Mouse (Mus musculus): ENCODE data around the gene Krtap6-5. TPM values are rescaled to one million over a fixed set of nuclear protein-coding genes. Genes with fewer than 3 reads are reported as not detected.
"Not testable (repeated sequence)": the region's sequence is repeated elsewhere in the genome, so short reads cannot be mapped to it uniquely, and the experiment has no call there.

Krtap6-5 gene
- polyA plus RNA-seq (2014; fragmentation: Nextera tagmentation; extraction: Ambion mirVana), result not detected in 2 replicates

DNA sequence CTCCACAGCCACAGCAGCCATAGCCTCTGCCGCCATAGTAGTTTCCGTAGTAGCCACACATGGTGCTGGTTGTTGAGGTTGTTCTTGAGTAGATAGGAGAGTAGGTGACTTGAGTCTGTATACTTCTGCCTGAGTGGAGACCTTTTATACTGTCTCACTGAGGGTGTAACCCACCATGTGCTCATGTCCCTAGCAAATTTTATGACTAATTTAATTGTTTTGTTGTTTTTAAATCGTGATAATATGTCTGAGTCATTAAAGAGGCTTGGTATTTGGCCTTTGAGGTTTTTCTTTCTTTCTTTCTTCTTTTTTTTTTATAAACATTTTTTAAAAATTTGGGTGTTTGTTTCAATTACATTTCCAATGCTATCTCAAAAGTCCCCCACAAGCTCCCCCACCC, at the start of gene Krtap6-5:
Gene Krtap6-5, minus strand, starts transcription at position 101 of the 400 bp plus-strand sequence.
- Histone ChIP-seq H3K27ac (ENCODE audit: low read depth, low read length) (no peak within 1 kb of the TSS), H3K4me1 (ENCODE audit: control insufficient read depth, insufficient read depth, low read length) (no peaks in the 10 kb centered on the region), H3K36me3 (ENCODE audit: control insufficient read depth, insufficient read depth, low read length) (no peaks in the 10 kb centered on the region), H3K27me3 (replicated peaks; ENCODE audit: control insufficient read depth, insufficient read depth, low read length) (no peaks in the 10 kb centered on the region), H3K4me3 (ENCODE audit: low read depth, low read length) (no peak within 1 kb of the TSS), H3K9ac (ENCODE audit: low read length) (no peak within 1 kb of the TSS), H3K9me3 (replicated peaks; ENCODE audit: control insufficient read depth, low read length) (no peaks in the 10 kb centered on the region), H3K4me2 (ENCODE audit: low read length) (no peak within 1 kb of the TSS)
- DNase-seq (ENCODE audit: low spot score) (no peak), ATAC-seq (no peak)
- 90% methylated on average over 3 of the region's 3 CpGs for WGBS

- ATAC-seq; H3K36me3 ChIP-seq (ENCODE audit: control insufficient read depth, insufficient read depth, low read length); H3K4me3 ChIP-seq (ENCODE audit: low read depth, low read length); DNase-seq (ENCODE audit: low spot score); H3K4me2 ChIP-seq (ENCODE audit: low read length); H3K27me3 ChIP-seq (replicated peaks; ENCODE audit: control insufficient read depth, insufficient read depth, low read length); H3K27ac ChIP-seq (ENCODE audit: low read depth, low read length); H3K9ac ChIP-seq (ENCODE audit: low read length); H3K4me1 ChIP-seq (ENCODE audit: control insufficient read depth, insufficient read depth, low read length); H3K9me3 ChIP-seq (replicated peaks; ENCODE audit: control insufficient read depth, low read length): not testable (repeated sequence)
- WGBS, result 70% methylated on average over 2 of the region's 2 CpGs
Observed at GRCm38 (mm10) chr16:89071041-89071440, 23.4 kb upstream of the Krtap6-5 start.

DNA sequence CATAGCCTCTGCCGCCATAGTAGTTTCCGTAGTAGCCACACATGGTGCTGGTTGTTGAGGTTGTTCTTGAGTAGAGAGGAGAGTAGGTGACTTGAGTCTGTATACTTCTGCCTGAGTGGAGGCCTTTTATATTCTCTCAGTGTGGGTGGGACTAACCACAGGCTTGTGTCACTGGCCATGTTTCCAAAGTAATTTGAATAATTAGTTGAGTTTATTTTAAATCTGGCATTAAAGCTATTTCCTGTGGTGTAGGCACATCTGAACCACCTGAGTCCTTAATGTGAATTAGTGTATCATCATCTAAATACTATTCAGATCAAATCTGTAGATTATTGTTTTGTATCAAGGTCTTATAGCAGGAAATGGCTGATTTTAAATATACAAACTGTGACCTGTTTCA, 16.2 kb upstream of the Krtap6-5 start, which contains the start of gene 1110025L11Rik:
Gene 1110025L11Rik, minus strand, starts transcription at position 101 of the 400 bp plus-strand sequence.
- H3K4me3 ChIP-seq (ENCODE audit: low read depth, low read length); H3K27me3 ChIP-seq (replicated peaks; ENCODE audit: control insufficient read depth, insufficient read depth, low read length); H3K27ac ChIP-seq (ENCODE audit: low read depth, low read length); H3K4me1 ChIP-seq (ENCODE audit: control insufficient read depth, insufficient read depth, low read length); H3K36me3 ChIP-seq (ENCODE audit: control insufficient read depth, insufficient read depth, low read length); H3K4me2 ChIP-seq (ENCODE audit: low read length); H3K9me3 ChIP-seq (replicated peaks; ENCODE audit: control insufficient read depth, low read length); H3K9ac ChIP-seq (ENCODE audit: low read length); ATAC-seq; DNase-seq (ENCODE audit: low spot score): not testable (repeated sequence)
- WGBS, result no CpG with 5 or more reads among the region's 2 CpGs

GRCm38 (mm10) chr16:89041372-89041771, 6.3 kb downstream of the Krtap6-5 start, which contains the start of gene Gm10228:
Gene Gm10228 (minus strand): TSS chr16:89041472.
- not testable (repeated sequence) for H3K27ac ChIP-seq (ENCODE audit: low read depth, low read length); H3K9ac ChIP-seq (ENCODE audit: low read length); H3K4me3 ChIP-seq (ENCODE audit: low read depth, low read length); H3K4me1 ChIP-seq (ENCODE audit: control insufficient read depth, insufficient read depth, low read length); DNase-seq (ENCODE audit: low spot score); H3K36me3 ChIP-seq (ENCODE audit: control insufficient read depth, insufficient read depth, low read length); H3K27me3 ChIP-seq (replicated peaks; ENCODE audit: control insufficient read depth, insufficient read depth, low read length); H3K4me2 ChIP-seq (ENCODE audit: low read length); H3K9me3 ChIP-seq (replicated peaks; ENCODE audit: control insufficient read depth, low read length); ATAC-seq
- WGBS, result 89% methylated on average over 2 of the region's 4 CpGs

DNA sequence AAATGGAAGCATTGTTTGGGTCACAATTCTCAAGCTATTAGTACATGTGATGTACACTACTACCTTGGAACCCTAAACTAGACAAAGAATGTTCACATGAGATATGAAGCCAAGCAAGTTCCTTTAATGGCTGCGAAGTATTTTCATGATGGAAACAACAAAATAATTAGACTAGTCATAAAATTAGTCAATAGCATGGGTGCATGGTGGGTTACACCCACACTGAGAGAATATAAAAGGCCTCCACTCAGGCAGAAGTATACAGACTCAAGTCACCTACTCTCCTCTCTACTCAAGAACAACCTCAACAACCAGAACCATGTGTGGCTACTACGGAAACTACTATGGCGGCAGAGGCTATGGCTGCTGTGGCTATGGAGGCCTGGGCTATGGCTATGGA, 16.3 kb downstream of the Krtap6-5 start, which contains the start of gene Krtap6-1:
Gene Krtap6-1, plus strand, starts transcription at position 301 of the 400 bp plus-strand sequence.
- H3K36me3 ChIP-seq (ENCODE audit: control insufficient read depth, insufficient read depth, low read length); H3K9me3 ChIP-seq (replicated peaks; ENCODE audit: control insufficient read depth, low read length); H3K9ac ChIP-seq (ENCODE audit: low read length); H3K27me3 ChIP-seq (replicated peaks; ENCODE audit: control insufficient read depth, insufficient read depth, low read length); DNase-seq (ENCODE audit: low spot score); H3K27ac ChIP-seq (ENCODE audit: low read depth, low read length); H3K4me3 ChIP-seq (ENCODE audit: low read depth, low read length); H3K4me1 ChIP-seq (ENCODE audit: control insufficient read depth, insufficient read depth, low read length); ATAC-seq; H3K4me2 ChIP-seq (ENCODE audit: low read length): not testable (repeated sequence)
- WGBS, result 89% methylated on average over 3 of the region's 3 CpGs

DNA sequence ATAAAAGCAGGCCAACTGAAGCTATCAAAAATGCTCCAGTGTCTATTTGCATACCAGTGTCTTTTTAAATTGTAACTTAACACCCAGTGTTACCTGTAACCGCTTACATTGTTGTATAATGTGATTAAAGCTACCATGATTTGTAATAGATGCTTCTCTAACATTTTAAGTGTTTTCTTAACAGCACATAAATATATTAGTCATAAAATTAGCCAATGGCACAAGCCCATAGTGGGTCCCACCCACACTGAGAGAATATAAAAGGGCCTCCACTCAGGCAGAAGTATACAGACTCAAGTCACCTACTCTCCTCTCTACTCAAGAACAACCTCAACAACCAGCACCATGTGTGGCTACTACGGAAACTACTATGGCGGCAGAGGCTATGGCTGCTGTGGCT, 32.7 kb downstream of the Krtap6-5 start, which contains the start of gene Gm10229:
Gene Gm10229, plus strand, starts transcription at position 301 of the 400 bp plus-strand sequence.
- DNase-seq (ENCODE audit: low spot score); H3K27ac ChIP-seq (ENCODE audit: low read depth, low read length); H3K4me1 ChIP-seq (ENCODE audit: control insufficient read depth, insufficient read depth, low read length); H3K4me2 ChIP-seq (ENCODE audit: low read length); H3K9me3 ChIP-seq (replicated peaks; ENCODE audit: control insufficient read depth, low read length); H3K36me3 ChIP-seq (ENCODE audit: control insufficient read depth, insufficient read depth, low read length); ATAC-seq; H3K27me3 ChIP-seq (replicated peaks; ENCODE audit: control insufficient read depth, insufficient read depth, low read length); H3K9ac ChIP-seq (ENCODE audit: low read length); H3K4me3 ChIP-seq (ENCODE audit: low read depth, low read length): not testable (repeated sequence)
- 92% methylated on average over 1 of the region's 3 CpGs for WGBS

DNA sequence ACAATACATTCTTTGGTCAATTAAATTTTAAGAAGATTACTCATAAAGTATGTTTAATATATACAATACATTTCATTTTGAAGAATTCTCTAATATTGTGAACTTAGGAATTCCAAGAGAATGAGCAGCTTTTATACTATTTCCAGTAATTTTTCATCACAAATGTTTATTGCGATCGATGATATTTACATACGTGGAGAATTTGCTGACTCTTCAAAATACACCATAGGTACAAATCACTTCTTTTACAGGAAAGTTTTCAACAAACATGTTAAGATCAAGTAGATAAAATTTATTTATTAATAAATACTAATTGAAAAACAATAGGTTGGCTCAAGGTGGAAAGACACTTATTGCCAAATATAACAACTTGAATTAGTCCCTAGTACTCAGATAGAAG, 33.7 kb downstream of the Krtap6-5 start:
- ATAC-seq, result no peak
- H3K27ac ChIP-seq (ENCODE audit: low read depth, low read length), result no peak overlapping the region
- no peaks in the 10 kb centered on the region for H3K9me3 ChIP-seq (replicated peaks; ENCODE audit: control insufficient read depth, low read length)
- no peak overlapping the region for H3K4me2 ChIP-seq (ENCODE audit: low read length)
- DNase-seq (ENCODE audit: low spot score), result no peak
- no peak overlapping the region for H3K9ac ChIP-seq (ENCODE audit: low read length)
- no peaks in the 10 kb centered on the region for H3K36me3 ChIP-seq (ENCODE audit: control insufficient read depth, insufficient read depth, low read length)
- no peaks in the 10 kb centered on the region for H3K4me1 ChIP-seq (ENCODE audit: control insufficient read depth, insufficient read depth, low read length)
- H3K4me3 ChIP-seq (ENCODE audit: low read depth, low read length), result no peak overlapping the region
- no peaks in the 10 kb centered on the region for H3K27me3 ChIP-seq (replicated peaks; ENCODE audit: control insufficient read depth, insufficient read depth, low read length)
- WGBS, result 98% methylated on average over 3 of the region's 3 CpGs

- Histone ChIP-seq H3K9me3 (replicated peaks; ENCODE audit: control insufficient read depth, low read length) (no peaks in the 10 kb centered on the region), H3K27me3 (replicated peaks; ENCODE audit: control insufficient read depth, insufficient read depth, low read length) (no peaks in the 10 kb centered on the region), H3K4me1 (ENCODE audit: control insufficient read depth, insufficient read depth, low read length) (no peaks in the 10 kb centered on the region), H3K4me3 (ENCODE audit: low read depth, low read length) (no peak within 1 kb of the TSS), H3K9ac (ENCODE audit: low read length) (no peak within 1 kb of the TSS), H3K36me3 (ENCODE audit: control insufficient read depth, insufficient read depth, low read length) (no peaks in the 10 kb centered on the region), H3K27ac (ENCODE audit: low read depth, low read length) (no peak within 1 kb of the TSS), H3K4me2 (ENCODE audit: low read length) (no peak within 1 kb of the TSS)
- ATAC-seq (no peak), DNase-seq (ENCODE audit: low spot score) (no peak)
- WGBS, result 81% methylated on average over 5 of the region's 5 CpGs
Observed at GRCm38 (mm10) chr16:89010659-89011058, 37.0 kb downstream of the Krtap6-5 start, which contains the start of gene Krtap22-2. Gene Krtap22-2 (minus strand): TSS chr16:89010759.
